Mouse (Mus musculus) ES-Bruce4 (cell line): ENCODE measurements around the gene Slc25a17. TPM values are rescaled to one million over a fixed set of nuclear protein-coding genes. Genes with fewer than 3 reads are reported as not detected.

ENCODE experiments used
- H3K27ac ChIP-seq: 2 replicates; pipeline ENCODE4 v1.5.1; 2012; ENCODE audit warnings: low read length, inconsistent platforms; ENCODE audit not compliant: insufficient read depth
- H3K27me3 ChIP-seq: 2 replicates; pipeline ENCODE4 v1.6.1; 2012; ENCODE audit warnings: mild to moderate bottlenecking, low read length, inconsistent platforms; ENCODE audit not compliant: control insufficient read depth, poor library complexity, insufficient read depth, severe bottlenecking
- H3K36me3 ChIP-seq: 2 replicates; pipeline ENCODE4 v1.6.1; 2012; ENCODE audit warnings: inconsistent platforms, mild to moderate bottlenecking, low read length, moderate library complexity; ENCODE audit not compliant: control insufficient read depth, poor library complexity, insufficient read depth, severe bottlenecking
- H3K4me1 ChIP-seq: one replicate; pipeline ENCODE4 v1.8.1; 2011; ENCODE audit warnings: low read length; ENCODE audit not compliant: control insufficient read depth, insufficient read depth
- H3K4me3 ChIP-seq: 2 replicates; pipeline ENCODE4 v1.5.1; 2011; ENCODE audit warnings: low read depth, mild to moderate bottlenecking, low read length
- H3K9ac ChIP-seq: 2 replicates; pipeline ENCODE4 v1.6.1; 2012; ENCODE audit warnings: low read depth, mild to moderate bottlenecking, inconsistent platforms; ENCODE audit not compliant: poor library complexity, severe bottlenecking
- H3K9me3 ChIP-seq: replicated peaks from 2 replicates; pipeline ENCODE4 v1.6.1; 2012; ENCODE audit warnings: mild to moderate bottlenecking, low read length, inconsistent platforms; ENCODE audit not compliant: control insufficient read depth, poor library complexity, insufficient read depth, severe bottlenecking
- CTCF ChIP-seq: IDR thresholded peaks from one replicate; pipeline ENCODE4 v1.8.1; 2011; ENCODE audit warnings: low read depth, low read length
- EP300 ChIP-seq: IDR thresholded peaks from 2 replicates; pipeline ENCODE4 v1.6.1; 2011; ENCODE audit warnings: low read depth, low read length; ENCODE audit not compliant: insufficient read depth
- POLR2A ChIP-seq: IDR thresholded peaks from one replicate; pipeline ENCODE4 v1.8.1; 2011; ENCODE audit warnings: low read length; ENCODE audit not compliant: insufficient read depth
- polyA plus RNA-seq: library from polyadenylated mRNA; stranded (reverse); fragments of >200 nt; gene quantifications from 2 replicates; pipeline ENCODE4 v1.2.4, GENCODE M21; 2011; ENCODE audit warnings: low read depth; ENCODE audit not compliant: missing spikeins, insufficient read depth, insufficient read length

Slc25a17 gene
- polyA plus RNA-seq, 1 experiment = 81.8 TPM

- Histone ChIP-seq H3K27me3 (no peaks in the 10 kb centered on the region), H3K4me3 (no peak overlapping the region), H3K9ac (no peak overlapping the region), H3K4me1 (no peaks in the 10 kb centered on the region), H3K27ac (no peak overlapping the region), H3K9me3 (no peaks in the 10 kb centered on the region), H3K36me3 (peaks cover 48% of the 10 kb centered on the region)
- TF ChIP-seq POLR2A = no peak
- TF ChIP-seq EP300 = no peak
- TF ChIP-seq CTCF = no peak
Observed at GRCm38 (mm10) chr15:81394211-81394915, 33.8 kb upstream of the Slc25a17 start.

- no peak for TF ChIP-seq EP300
- no peak for TF ChIP-seq POLR2A
- TF ChIP-seq CTCF = no peak
- Histone ChIP-seq H3K4me1 (no peaks in the 10 kb centered on the region), H3K36me3 (peaks cover 58% of the 10 kb centered on the region), H3K9ac (no peak overlapping the region), H3K9me3 (no peaks in the 10 kb centered on the region), H3K27ac (no peak overlapping the region), H3K4me3 (no peak overlapping the region), H3K27me3 (no peaks in the 10 kb centered on the region)
Observed at GRCm38 (mm10) chr15:81392997-81393396, 32.4 kb upstream of the Slc25a17 start.

DNA sequence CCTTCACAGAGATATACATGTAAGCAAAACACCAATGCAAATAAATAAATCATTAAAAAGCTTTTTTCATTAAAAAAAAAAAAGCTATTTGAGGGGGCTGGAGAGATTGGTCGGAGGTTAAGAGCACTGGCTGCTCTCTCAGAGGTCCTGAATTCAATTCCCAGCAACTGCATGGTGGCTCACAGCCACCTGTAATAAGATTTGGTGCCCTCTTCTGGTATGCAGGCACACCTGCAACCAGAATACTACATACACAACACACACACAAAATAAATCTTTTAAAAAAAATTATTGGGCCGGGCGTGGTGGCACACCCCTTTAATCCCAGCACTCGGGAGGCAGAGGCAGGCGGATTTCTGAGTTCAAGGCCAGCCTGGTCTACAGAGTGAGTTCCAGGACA lies 25.7 kb upstream of the Slc25a17 start:
- Histone ChIP-seq H3K27me3 (no peaks in the 10 kb centered on the region), H3K27ac (no peak overlapping the region), H3K4me3 (no peak overlapping the region), H3K4me1 (no peaks in the 10 kb centered on the region), H3K9ac (no peak overlapping the region), H3K36me3 (peaks cover 79% of the 10 kb centered on the region), H3K9me3 (no peaks in the 10 kb centered on the region)
- TF ChIP-seq POLR2A (no peak), CTCF (peak; percentile 23), EP300 (no peak)

- no peak overlapping the region for H3K4me3 ChIP-seq
- H3K27ac ChIP-seq = no peak overlapping the region
- no peak for TF ChIP-seq POLR2A
- TF ChIP-seq EP300 = no peak
- no peak for TF ChIP-seq CTCF
- H3K9me3 ChIP-seq = no peaks in the 10 kb centered on the region
- no peaks in the 10 kb centered on the region for H3K27me3 ChIP-seq
- peaks cover 75% of the 10 kb centered on the region for H3K36me3 ChIP-seq
- H3K4me1 ChIP-seq = no peaks in the 10 kb centered on the region
- no peak overlapping the region for H3K9ac ChIP-seq
Observed at GRCm38 (mm10) chr15:81378845-81379244, 18.2 kb upstream of the Slc25a17 start.

GRCm38 (mm10) chr15:81374621-81375020 lies 14.0 kb upstream of the Slc25a17 start:
- H3K4me3 ChIP-seq = no peak overlapping the region
- no peaks in the 10 kb centered on the region for H3K4me1 ChIP-seq
- no peak overlapping the region for H3K9ac ChIP-seq
- no peaks in the 10 kb centered on the region for H3K27me3 ChIP-seq
- TF ChIP-seq EP300 (no peak), CTCF (no peak), POLR2A (no peak)
- H3K27ac ChIP-seq = no peak overlapping the region
- H3K9me3 ChIP-seq = no peaks in the 10 kb centered on the region
- H3K36me3 ChIP-seq = peaks cover 75% of the 10 kb centered on the region

DNA sequence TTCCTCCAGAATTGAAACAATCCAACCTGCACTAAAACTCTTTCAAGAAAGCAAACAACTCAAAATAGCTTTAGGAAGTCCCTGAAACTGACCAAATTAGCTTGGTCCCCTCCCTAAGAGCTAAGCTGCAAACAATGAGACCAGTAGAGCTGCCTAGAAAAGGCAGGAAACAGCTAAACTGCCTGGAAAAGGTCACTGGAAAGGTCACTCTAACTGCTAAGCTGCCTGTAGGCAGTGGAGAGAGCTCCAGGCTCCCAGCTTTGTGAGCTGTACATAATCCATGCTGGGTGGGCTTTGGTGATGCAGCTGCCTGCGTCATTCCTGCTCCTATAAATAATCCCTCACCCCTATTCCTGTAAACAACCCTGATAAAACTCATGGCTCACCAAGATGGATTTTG lies 9.7 kb upstream of the Slc25a17 start:
- no peaks in the 10 kb centered on the region for H3K9me3 ChIP-seq
- H3K36me3 ChIP-seq = peaks cover 79% of the 10 kb centered on the region
- no peak overlapping the region; the same call in 1 of the 2 replicates for H3K27ac ChIP-seq
- no peaks in the 10 kb centered on the region for H3K27me3 ChIP-seq
- TF ChIP-seq EP300 (0 out of 2 replicates have a peak, but pooled peaks have one; percentile 59), CTCF (no peak)
- no peak overlapping the region for H3K9ac ChIP-seq
- no peak overlapping the region for H3K4me3 ChIP-seq
- H3K4me1 ChIP-seq = no peaks in the 10 kb centered on the region
